Mouse (Mus musculus) megakaryocyte, embryonic 14.5 days (primary cell): ENCODE data around the gene Cdk5.

Source experiments
- FLI1 ChIP-seq: IDR thresholded peaks from 2 replicates; pipeline ENCODE4 v1.6.1; 2012; ENCODE audit warnings: low read length, inconsistent platforms, mixed read lengths
- GATA1 ChIP-seq: IDR thresholded peaks from 3 replicates; pipeline ENCODE4 v1.6.1; 2012; ENCODE audit warnings: mixed read lengths, low read length, inconsistent platforms, borderline replicate concordance

- no peak for TF ChIP-seq GATA1
- no peak for TF ChIP-seq FLI1
These were observed 31.7 kb upstream of the Cdk5 start for GRCm38 (mm10) chr5:24455076-24455475.
